Mouse (Mus musculus) stomach, embryonic 16.5 days (tissue): ENCODE results near the gene Dhx32. TPM values are rescaled to one million over a fixed set of nuclear protein-coding genes. Genes with fewer than 3 reads are reported as not detected.
"Not testable (repeated sequence)": the region's sequence is repeated elsewhere in the genome, so short reads cannot be mapped to it uniquely, and the experiment has no call there.

Source experiments
- ATAC-seq: fragments of 200-750 bp; cut with Nextera tagmentation; 2 replicates; pipeline ENCODE4 v1.8.0; 2017; ENCODE audit warnings: moderate number of reproducible peaks, moderate TSS enrichment; ENCODE audit not compliant: insufficient read depth, low FRiP score
- H3K27ac ChIP-seq: fragments of 300-500 bp; sonication (generic); 2 replicates; pipeline ENCODE4 v1.5.1; 2014; ENCODE audit warnings: low read length
- H3K27me3 ChIP-seq: fragments of 300-500 bp; sonication (generic); 2 replicates; pipeline ENCODE4 v1.6.1; 2014; ENCODE audit warnings: low read length, control low read depth, mixed read lengths; ENCODE audit not compliant: control insufficient read depth, insufficient read depth
- H3K36me3 ChIP-seq: fragments of 300-500 bp; sonication (generic); 2 replicates; pipeline ENCODE4 v1.6.1; 2014; ENCODE audit warnings: low read length; ENCODE audit not compliant: control insufficient read depth, insufficient read depth
- H3K4me1 ChIP-seq: fragments of 300-500 bp; sonication (generic); 2 replicates; pipeline ENCODE4 v1.6.1; 2014; ENCODE audit warnings: low read length, control low read depth, mixed read lengths; ENCODE audit not compliant: control insufficient read depth, insufficient read depth
- H3K4me2 ChIP-seq: fragments of 300-500 bp; sonication (generic); 2 replicates; pipeline ENCODE4 v1.6.1; 2014; ENCODE audit warnings: low read depth, low read length, mixed read lengths
- H3K4me3 ChIP-seq: fragments of 300-500 bp; sonication (generic); replicated peaks from 2 replicates; pipeline ENCODE4 v1.5.1; 2014; ENCODE audit warnings: mild to moderate bottlenecking, low read length
- H3K9ac ChIP-seq: fragments of 300-500 bp; sonication (generic); 2 replicates; pipeline ENCODE4 v1.6.1; 2014; ENCODE audit warnings: low read length
- H3K9me3 ChIP-seq: fragments of 300-500 bp; sonication (generic); replicated peaks from 2 replicates; pipeline ENCODE4 v1.6.1; 2016; ENCODE audit warnings: low read length, control low read depth; ENCODE audit not compliant: control insufficient read depth
- WGBS: fragments of 180-500 bp; shearing (Covaris S2); extraction: QIAGEN DNeasy Blood & Tissue Kit; methylation state at CpG from one replicate; pipeline ENCODE4 v1.1.7; 2014; 5-methylcytosine and 5-hydroxymethylcytosine counted together
- polyA plus RNA-seq: library from polyadenylated mRNA; unstranded; fragments of >200 nt; fragmentation: Nextera tagmentation; extraction: Ambion mirVana; gene quantifications from 2 replicates; pipeline ENCODE4 v1.2.1, GENCODE M21; 2015

The Dhx32 gene
- polyA plus RNA-seq, 1 experiment from 2014 or later, result 46.8 TPM

DNA sequence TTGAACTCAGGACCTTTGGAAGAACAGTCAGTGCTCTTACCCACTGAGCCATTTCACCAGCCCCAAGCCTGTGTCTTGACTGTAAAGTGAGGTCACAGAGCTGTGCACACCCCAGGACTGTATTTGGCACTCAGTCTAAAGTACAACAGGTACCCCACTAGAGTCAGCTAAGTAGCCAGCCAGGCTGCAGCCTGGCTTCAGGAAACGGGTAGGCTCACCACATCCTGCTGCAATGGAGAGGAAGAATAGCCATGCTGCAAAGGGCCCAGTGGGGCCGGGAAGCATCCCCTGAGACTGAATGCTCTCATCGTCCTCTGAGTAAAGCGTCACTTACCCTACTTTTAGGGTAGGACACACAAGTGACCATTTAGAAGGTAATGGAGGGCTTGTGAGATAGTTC is 82.6 kb downstream of the Dhx32 start:
- Histone ChIP-seq H3K4me1 (no peaks in the 10 kb centered on the region), H3K27me3 (no peaks in the 10 kb centered on the region), H3K27ac (no peak overlapping the region), H3K4me2 (no peak overlapping the region), H3K4me3 (no peak overlapping the region), H3K9me3 (no peaks in the 10 kb centered on the region), H3K9ac (no peak overlapping the region), H3K36me3 (no peaks in the 10 kb centered on the region)
- no peak for ATAC-seq
- WGBS, result 81% methylated on average over 4 of the region's 4 CpGs

DNA sequence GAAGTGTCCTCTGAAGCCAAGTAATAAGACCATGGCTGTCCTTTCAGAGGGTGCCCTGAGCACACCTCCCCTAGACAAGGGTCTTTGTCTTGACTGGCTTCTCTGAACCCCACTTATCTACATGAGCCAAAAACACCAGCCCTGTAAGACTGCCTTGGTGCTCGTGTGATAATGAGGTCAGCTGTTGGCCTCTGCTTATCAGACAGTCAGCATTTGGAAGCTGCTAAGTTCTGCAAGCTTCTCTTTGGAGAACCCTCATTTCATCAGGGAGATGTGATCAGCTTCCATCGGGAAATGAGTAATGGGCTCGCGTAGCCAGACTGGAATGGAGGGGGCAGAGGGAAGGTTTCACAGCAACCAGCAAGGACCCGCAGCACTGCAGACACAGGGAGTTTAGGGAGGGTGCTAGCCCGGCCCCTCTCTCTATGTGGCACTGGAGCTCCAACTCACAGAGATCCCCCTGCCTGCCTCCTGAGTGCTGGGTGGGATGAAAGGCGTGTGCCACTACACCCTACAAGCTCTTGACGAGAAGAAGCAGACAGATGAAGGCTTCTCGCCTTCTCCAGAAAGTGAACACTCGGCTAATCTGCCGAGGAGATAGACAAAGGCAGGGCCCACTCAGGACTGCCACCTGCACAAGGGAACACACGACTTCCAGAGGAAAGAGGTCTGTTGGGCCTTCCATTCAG is 84.4 kb downstream of the Dhx32 start:
- 81% methylated on average over 12 of the region's 12 CpGs for WGBS
- H3K4me3 ChIP-seq, result no peak overlapping the region
- H3K9ac ChIP-seq, result no peak overlapping the region
- H3K27me3 ChIP-seq, result no peaks in the 10 kb centered on the region
- no peaks in the 10 kb centered on the region for H3K36me3 ChIP-seq
- no peaks in the 10 kb centered on the region for H3K9me3 ChIP-seq
- no peaks in the 10 kb centered on the region for H3K4me1 ChIP-seq
- no peak overlapping the region for H3K4me2 ChIP-seq
- ATAC-seq, result no peak; the same call in 1 of the 2 replicates
- H3K27ac ChIP-seq, result no peak overlapping the region

DNA sequence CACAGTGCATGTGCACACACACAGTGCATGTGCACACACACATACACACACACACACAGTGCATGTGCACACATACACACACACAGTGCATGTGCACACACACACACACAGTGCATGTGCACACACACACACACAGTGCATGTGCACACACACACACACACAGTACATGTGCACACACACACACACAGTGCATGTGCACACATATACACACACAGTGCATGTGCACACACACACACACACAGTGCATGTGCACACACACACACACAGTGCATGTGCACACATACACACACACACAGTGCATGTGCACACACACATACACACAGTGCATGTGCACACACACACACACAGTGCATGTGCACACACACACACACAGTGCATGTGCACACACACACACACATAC is 96.9 kb downstream of the Dhx32 start:
- not testable (repeated sequence) for H3K27me3 ChIP-seq, H3K4me3 ChIP-seq, ATAC-seq, H3K4me2 ChIP-seq, H3K36me3 ChIP-seq, H3K27ac ChIP-seq, H3K9ac ChIP-seq, H3K4me1 ChIP-seq
- H3K9me3 ChIP-seq, result peaks cover 18% of the 10 kb centered on the region; the same call in 1 of the 2 replicates

DNA sequence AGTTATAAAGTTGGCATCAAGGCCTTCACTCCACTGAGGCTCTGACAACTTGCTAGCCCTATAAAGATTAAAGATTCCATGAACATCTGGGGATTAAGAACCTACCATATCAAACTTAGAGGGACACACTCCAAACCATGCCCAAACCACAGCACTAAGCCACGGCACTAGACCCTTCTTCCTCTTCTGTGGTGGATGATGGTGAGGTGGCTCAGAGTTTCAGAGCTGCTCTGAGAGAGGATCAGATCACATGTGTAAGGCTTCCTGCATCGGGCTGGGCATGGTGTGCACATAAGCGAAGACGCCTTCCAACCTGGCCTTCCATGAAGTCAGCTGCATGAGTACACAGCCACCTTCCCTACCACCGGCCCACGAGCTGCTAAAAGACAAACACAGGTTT is 97.8 kb downstream of the Dhx32 start:
- H3K27me3 ChIP-seq, result no peaks in the 10 kb centered on the region
- no peak for ATAC-seq
- peaks cover 9% of the 10 kb centered on the region; the same call in 1 of the 2 replicates for H3K36me3 ChIP-seq
- peaks cover 16% of the 10 kb centered on the region; the same call in 1 of the 2 replicates for H3K9me3 ChIP-seq
- H3K9ac ChIP-seq, result no peak overlapping the region
- no peak overlapping the region for H3K4me2 ChIP-seq
- WGBS, result 96% methylated on average over 6 of the region's 6 CpGs
- H3K4me1 ChIP-seq, result no peaks in the 10 kb centered on the region
- H3K4me3 ChIP-seq, result no peak overlapping the region
- H3K27ac ChIP-seq, result no peak overlapping the region

DNA sequence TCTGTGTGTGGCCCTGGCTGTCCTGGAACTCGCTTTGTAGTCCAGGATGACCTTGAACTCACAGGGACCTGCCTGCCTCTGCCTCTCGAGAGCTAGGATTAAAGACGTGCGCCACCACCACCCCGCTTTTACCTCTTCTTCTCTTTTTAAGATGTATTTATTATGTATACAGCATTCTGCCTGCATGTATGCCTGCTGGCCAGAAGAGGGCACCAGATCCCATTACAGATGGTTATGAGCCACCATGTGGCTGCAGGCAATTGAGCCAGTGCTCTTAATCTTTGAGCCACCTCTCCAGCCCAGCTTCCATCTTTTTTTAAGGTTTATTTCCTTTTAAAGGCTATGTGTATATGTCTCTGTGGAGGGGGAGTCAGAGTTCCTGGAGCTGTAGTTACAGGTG is 98.4 kb downstream of the Dhx32 start:
- H3K4me1 ChIP-seq, result no peaks in the 10 kb centered on the region
- H3K4me2 ChIP-seq, result no peak overlapping the region
- H3K36me3 ChIP-seq, result peaks cover 9% of the 10 kb centered on the region; the same call in 1 of the 2 replicates
- H3K27me3 ChIP-seq, result no peaks in the 10 kb centered on the region
- H3K27ac ChIP-seq, result no peak overlapping the region
- WGBS, result 88% methylated on average over 5 of the region's 5 CpGs
- ATAC-seq, result no peak
- no peak overlapping the region for H3K4me3 ChIP-seq
- peaks cover 10% of the 10 kb centered on the region; the same call in 1 of the 2 replicates for H3K9me3 ChIP-seq
- no peak overlapping the region for H3K9ac ChIP-seq

DNA sequence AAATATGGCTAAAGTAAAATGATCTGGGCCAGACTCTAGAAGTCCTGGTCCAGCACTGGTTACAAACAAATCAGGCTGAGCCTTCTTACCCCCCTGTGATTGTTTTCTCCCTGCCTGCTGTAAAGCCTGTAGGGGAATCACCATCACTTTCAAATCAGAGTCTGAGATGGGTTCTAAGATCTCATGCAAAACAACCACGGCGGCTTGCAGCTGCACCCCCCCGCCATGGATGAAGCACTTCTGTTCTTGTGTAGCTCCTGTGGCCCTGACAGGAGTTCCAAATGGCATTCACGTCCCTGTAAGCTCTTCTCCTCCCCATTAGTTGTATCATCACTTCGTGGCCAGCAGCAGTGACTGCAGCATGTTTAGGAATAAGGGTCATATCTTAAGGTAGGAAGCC is 98.9 kb downstream of the Dhx32 start:
- Histone ChIP-seq H3K9me3 (peaks cover 7% of the 10 kb centered on the region; the same call in 1 of the 2 replicates), H3K4me3 (no peak overlapping the region), H3K27ac (no peak overlapping the region), H3K36me3 (peaks cover 7% of the 10 kb centered on the region; the same call in 1 of the 2 replicates), H3K4me1 (no peaks in the 10 kb centered on the region), H3K27me3 (no peaks in the 10 kb centered on the region), H3K9ac (no peak overlapping the region), H3K4me2 (no peak overlapping the region)
- no peak for ATAC-seq
- WGBS, result 81% methylated on average over 5 of the region's 5 CpGs

DNA sequence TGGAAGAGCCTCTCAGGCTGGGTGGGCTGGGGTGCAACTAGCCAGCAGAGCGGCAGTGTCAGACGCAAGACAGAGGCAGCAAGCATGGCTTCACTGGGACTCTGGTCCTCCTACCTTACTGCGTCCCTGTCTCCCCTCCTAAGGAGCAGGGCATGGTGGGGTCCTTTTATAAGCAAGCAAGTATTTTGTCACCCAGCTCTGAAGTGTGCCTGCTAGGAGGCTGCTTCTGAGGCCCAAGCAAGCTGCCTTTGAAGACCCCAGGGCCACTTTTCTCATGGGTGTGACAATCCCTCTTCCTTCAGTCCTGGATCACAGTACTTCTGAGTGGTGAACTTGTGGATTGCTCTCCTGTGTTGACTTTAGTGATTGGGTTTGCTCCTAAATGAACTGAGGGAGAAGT is 102.6 kb downstream of the Dhx32 start, which contains the start of gene Mmp21:
Mmp21 (minus strand) TSS at position 101 of the 400 bp plus-strand sequence.
- Histone ChIP-seq H3K4me1 (no peaks in the 10 kb centered on the region), H3K27ac (no peak within 1 kb of the TSS), H3K9me3 (no peaks in the 10 kb centered on the region), H3K9ac (no peak within 1 kb of the TSS), H3K36me3 (no peaks in the 10 kb centered on the region), H3K4me3 (no peak within 1 kb of the TSS), H3K27me3 (no peaks in the 10 kb centered on the region), H3K4me2 (no peak within 1 kb of the TSS)
- WGBS, result 70% methylated on average over 3 of the region's 3 CpGs
- no peak for ATAC-seq

DNA sequence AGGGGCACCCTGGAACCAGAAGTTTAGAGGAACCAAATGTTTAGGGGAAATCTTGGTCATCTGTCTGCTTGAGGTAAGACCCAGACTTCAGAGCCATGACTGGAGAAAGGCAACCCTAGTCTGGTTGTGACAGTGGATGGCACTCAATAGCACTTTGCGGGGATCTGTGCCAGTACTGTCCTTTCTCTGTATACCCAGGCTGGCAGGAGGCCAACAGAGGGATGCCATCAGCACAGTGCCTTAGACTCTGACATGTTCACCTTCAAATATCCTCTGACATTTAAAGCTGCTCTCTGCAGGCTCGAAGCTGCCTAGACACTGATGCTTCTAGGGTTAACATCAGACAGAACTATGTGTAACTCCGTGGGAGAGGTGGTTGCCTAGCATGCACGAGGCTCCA is 103.1 kb downstream of the Dhx32 start:
- no peaks in the 10 kb centered on the region for H3K9me3 ChIP-seq
- ATAC-seq, result no peak
- no peak overlapping the region for H3K4me3 ChIP-seq
- no peak overlapping the region for H3K9ac ChIP-seq
- H3K4me1 ChIP-seq, result no peaks in the 10 kb centered on the region
- H3K4me2 ChIP-seq, result no peak overlapping the region
- H3K27me3 ChIP-seq, result no peaks in the 10 kb centered on the region
- no peaks in the 10 kb centered on the region for H3K36me3 ChIP-seq
- WGBS, result 64% methylated on average over 4 of the region's 4 CpGs
- H3K27ac ChIP-seq, result no peak overlapping the region

DNA sequence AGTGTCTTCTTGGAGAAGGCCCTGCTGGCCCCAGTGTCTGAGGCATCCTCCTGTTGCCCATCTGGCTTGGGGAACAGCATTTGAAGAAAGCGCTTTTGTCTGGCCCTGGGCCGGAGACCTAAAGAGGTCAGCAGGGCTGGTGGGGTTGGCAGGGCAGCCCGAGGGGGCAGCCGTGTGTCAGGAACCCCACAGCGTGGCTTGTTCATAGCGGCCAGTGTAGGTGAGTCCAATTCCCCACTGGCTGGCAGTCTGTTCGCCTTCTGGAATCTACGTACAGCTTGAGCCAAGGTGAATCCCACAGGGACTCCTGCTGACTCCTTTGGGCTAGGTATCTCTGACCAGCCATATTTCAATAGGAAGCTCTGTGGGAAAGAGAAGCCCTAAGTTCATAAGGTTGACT is 103.8 kb downstream of the Dhx32 start:
- Histone ChIP-seq H3K9me3 (no peaks in the 10 kb centered on the region), H3K4me2 (no peak overlapping the region), H3K9ac (no peak overlapping the region), H3K27me3 (no peaks in the 10 kb centered on the region), H3K36me3 (no peaks in the 10 kb centered on the region), H3K27ac (no peak overlapping the region), H3K4me1 (no peaks in the 10 kb centered on the region), H3K4me3 (no peak overlapping the region)
- WGBS, result 89% methylated on average over 8 of the region's 8 CpGs
- ATAC-seq, result no peak
